Comparison of ENCODE assay signal across 9 mouse cellular contexts in genomic region chr2:92191826-92192581, GRCm38 (mm10).
DNase-seq lines count a peak whose midpoint lies in the region; ATAC-seq and TF ChIP-seq lines count a peak whose summit lies in the region.
"Had no signal": no experiment of that assay in that cellular context is flagged by ENCODE, and none has a peak within 500 bp of the region (broad histone marks: within the 10 kb centered on the region; RNA-seq: fewer than 3 reads in every experiment).

No protein-coding gene starts in this region.

- H3K27me3 ChIP-seq in intestine, embryonic 15.5 days (replicated peaks) = no peaks in the 10 kb centered on the region
- no peaks in the 10 kb centered on the region for H3K27me3 ChIP-seq in intestine, postnatal 0 days (replicated peaks; ENCODE audit: control insufficient read depth, insufficient read depth, low read length)
- no peaks in the 10 kb centered on the region for H3K27me3 ChIP-seq in liver, embryonic 11.5 days (replicated peaks; ENCODE audit: control insufficient read depth, insufficient read depth, low read length)
- H3K27me3 ChIP-seq: limb, embryonic 13.5 days had no signal

- peak; percentile 71 for ATAC-seq in intestine, embryonic 15.5 days
- ATAC-seq in intestine, postnatal 0 days = no peak
- ATAC-seq in liver, embryonic 11.5 days (replicated peaks; ENCODE audit: low FRiP score) = peak; percentile 57; the same call in 1 of the 2 replicates

- 75% methylated on average over 5 of the region's 5 CpGs for WGBS in intestine, embryonic 15.5 days
- 76% methylated on average over 5 of the region's 5 CpGs for WGBS in intestine, postnatal 0 days
- 70% methylated on average over 5 of the region's 5 CpGs for WGBS in liver, embryonic 11.5 days

- no peaks in the 10 kb centered on the region for H3K4me1 ChIP-seq in intestine, embryonic 15.5 days (replicated peaks)
- 0 out of 2 replicates have a peak, but pooled peaks cover 2% of the 10 kb centered on the region for H3K4me1 ChIP-seq in intestine, postnatal 0 days (replicated peaks; ENCODE audit: control insufficient read depth, insufficient read depth, low read length)
- H3K4me1 ChIP-seq in liver, embryonic 11.5 days (replicated peaks; ENCODE audit: control insufficient read depth, insufficient read depth, low read length) = peaks cover 9% of the 10 kb centered on the region

- H3K9me3 ChIP-seq in intestine, embryonic 15.5 days = no peaks in the 10 kb centered on the region
- no peaks in the 10 kb centered on the region for H3K9me3 ChIP-seq in intestine, postnatal 0 days (ENCODE audit: control insufficient read depth)
- no peaks in the 10 kb centered on the region for H3K9me3 ChIP-seq in liver, embryonic 11.5 days (ENCODE audit: control insufficient read depth, low read length)
- H3K9me3 ChIP-seq: limb, embryonic 13.5 days had no signal

- DNase-seq in urinary bladder, postnatal 14 days (ENCODE audit: low spot score) = peak; percentile 33
- DNase-seq in urinary bladder, adult 2 months (ENCODE audit: low spot score) = no peak
- DNase-seq in embryo, embryonic 10.5 days (ENCODE audit: low spot score) = peak; percentile 85
- no peak for DNase-seq in liver, embryonic 11.5 days (ENCODE audit: low spot score)
- peak; percentile 64 for DNase-seq in skeletal muscle tissue, adult 2 months (ENCODE audit: low read depth, low spot score)
- DNase-seq in spleen, adult 18-20 months = no peak

- no peaks in the 10 kb centered on the region for H3K36me3 ChIP-seq in intestine, embryonic 15.5 days
- no peaks in the 10 kb centered on the region for H3K36me3 ChIP-seq in intestine, postnatal 0 days (ENCODE audit: control insufficient read depth, insufficient read depth)
- H3K36me3 ChIP-seq in liver, embryonic 11.5 days (ENCODE audit: control insufficient read depth, insufficient read depth, low read length) = no peaks in the 10 kb centered on the region
- H3K36me3 ChIP-seq: limb, embryonic 13.5 days had no signal

- TF ChIP-seq CTCF in intestine, postnatal 0 days (IDR thresholded peaks at IDR 0.05; ENCODE audit: low read depth) = no peak; the same call in 1 of the 2 replicates

- H3K4me2 ChIP-seq in intestine, embryonic 15.5 days (replicated peaks) = no peak overlapping the region
- no peak overlapping the region for H3K4me2 ChIP-seq in intestine, postnatal 0 days (replicated peaks; ENCODE audit: low read depth)
- no peak overlapping the region for H3K4me2 ChIP-seq in liver, embryonic 11.5 days
- H3K4me2 ChIP-seq: limb, embryonic 13.5 days had no signal

- no peak overlapping the region for H3K9ac ChIP-seq in intestine, embryonic 15.5 days
- H3K9ac ChIP-seq in intestine, postnatal 0 days (ENCODE audit: low read depth, low read length) = no peak overlapping the region
- H3K9ac ChIP-seq in liver, embryonic 11.5 days (ENCODE audit: low read depth, low read length) = no peak overlapping the region
- H3K9ac ChIP-seq: limb, embryonic 13.5 days had no signal

- no peak overlapping the region for H3K4me3 ChIP-seq in intestine, embryonic 15.5 days (replicated peaks)
- H3K4me3 ChIP-seq in intestine, postnatal 0 days (ENCODE audit: low read depth, low read length) = no peak overlapping the region
- H3K4me3 ChIP-seq in liver, embryonic 11.5 days (ENCODE audit: low read depth, low read length) = no peak overlapping the region
- H3K4me3 ChIP-seq: limb, embryonic 13.5 days had no signal

- no peak overlapping the region for H3K27ac ChIP-seq in intestine, embryonic 15.5 days
- H3K27ac ChIP-seq in intestine, postnatal 0 days (ENCODE audit: low read depth, low read length) = no peak overlapping the region
- H3K27ac ChIP-seq in liver, embryonic 11.5 days (ENCODE audit: low read depth, low read length) = no peak overlapping the region
- H3K27ac ChIP-seq: limb, embryonic 13.5 days had no signal

Comparison
In these comparisons a context has a peak if more than half of its experiments do, and no peak if none do; other contexts are left out.
1. DNase-seq: peak in urinary bladder, postnatal 14 days (single experiment), embryo, embryonic 10.5 days (single experiment) and skeletal muscle tissue, adult 2 months (single experiment); none in urinary bladder, adult 2 months (single experiment), liver, embryonic 11.5 days (single experiment) and spleen, adult 18-20 months (0 of 2).